Mouse (Mus musculus) forebrain, embryonic 13.5 days (tissue): ENCODE results near the gene Stox1. TPM values are rescaled to one million over a fixed set of nuclear protein-coding genes. Genes with fewer than 3 reads are reported as not detected.
"Not testable (repeated sequence)": the region's sequence is repeated elsewhere in the genome, so short reads cannot be mapped to it uniquely, and the experiment has no call there.

Experiments
- ATAC-seq: fragments of 200-750 bp; cut with Nextera tagmentation; 2 replicates; pipeline ENCODE4 v1.8.0; 2017
- H3K27ac ChIP-seq: fragments of 300-500 bp; sonication (generic); 2 replicates; pipeline ENCODE4 v1.5.1; 2015; ENCODE audit warnings: inconsistent platforms, mild to moderate bottlenecking, moderate library complexity
- H3K27me3 ChIP-seq: fragments of 300-500 bp; sonication (generic); 2 replicates; pipeline ENCODE4 v1.6.1; 2015; ENCODE audit warnings: mild to moderate bottlenecking, inconsistent platforms
- H3K36me3 ChIP-seq: fragments of 300-500 bp; sonication (generic); 2 replicates; pipeline ENCODE4 v1.6.1; 2015; ENCODE audit warnings: mild to moderate bottlenecking, inconsistent platforms; ENCODE audit not compliant: poor library complexity, severe bottlenecking
- H3K4me1 ChIP-seq: fragments of 300-500 bp; sonication (generic); 2 replicates; pipeline ENCODE4 v1.6.1; 2015; ENCODE audit warnings: inconsistent platforms
- H3K4me2 ChIP-seq: fragments of 300-500 bp; sonication (generic); 2 replicates; pipeline ENCODE4 v1.6.1; 2015; ENCODE audit warnings: inconsistent platforms, mild to moderate bottlenecking, moderate library complexity
- H3K4me3 ChIP-seq: fragments of 300-500 bp; sonication (generic); 2 replicates; pipeline ENCODE4 v1.5.1; 2015; ENCODE audit warnings: mild to moderate bottlenecking, inconsistent platforms
- H3K9ac ChIP-seq: fragments of 300-500 bp; sonication (generic); 2 replicates; pipeline ENCODE4 v1.6.1; 2015; ENCODE audit warnings: mild to moderate bottlenecking, inconsistent platforms
- H3K9me3 ChIP-seq: fragments of 300-500 bp; sonication (generic); replicated peaks from 2 replicates; pipeline ENCODE4 v1.6.1; 2016; ENCODE audit warnings: inconsistent platforms
- WGBS: fragments of 180-500 bp; shearing (Covaris S2); methylation state at CpG from one replicate; pipeline ENCODE4 v1.1.7; 2015; 5-methylcytosine and 5-hydroxymethylcytosine counted together
- polyA plus RNA-seq: library from polyadenylated mRNA; unstranded; fragments of >200 nt; fragmentation: Nextera tagmentation; extraction: Ambion mirVana; gene quantifications from 2 replicates; pipeline ENCODE4 v1.2.1, GENCODE M21; 2015

Gene Stox1
- 2.5 and 3.2 TPM in 2 replicates for polyA plus RNA-seq

DNA sequence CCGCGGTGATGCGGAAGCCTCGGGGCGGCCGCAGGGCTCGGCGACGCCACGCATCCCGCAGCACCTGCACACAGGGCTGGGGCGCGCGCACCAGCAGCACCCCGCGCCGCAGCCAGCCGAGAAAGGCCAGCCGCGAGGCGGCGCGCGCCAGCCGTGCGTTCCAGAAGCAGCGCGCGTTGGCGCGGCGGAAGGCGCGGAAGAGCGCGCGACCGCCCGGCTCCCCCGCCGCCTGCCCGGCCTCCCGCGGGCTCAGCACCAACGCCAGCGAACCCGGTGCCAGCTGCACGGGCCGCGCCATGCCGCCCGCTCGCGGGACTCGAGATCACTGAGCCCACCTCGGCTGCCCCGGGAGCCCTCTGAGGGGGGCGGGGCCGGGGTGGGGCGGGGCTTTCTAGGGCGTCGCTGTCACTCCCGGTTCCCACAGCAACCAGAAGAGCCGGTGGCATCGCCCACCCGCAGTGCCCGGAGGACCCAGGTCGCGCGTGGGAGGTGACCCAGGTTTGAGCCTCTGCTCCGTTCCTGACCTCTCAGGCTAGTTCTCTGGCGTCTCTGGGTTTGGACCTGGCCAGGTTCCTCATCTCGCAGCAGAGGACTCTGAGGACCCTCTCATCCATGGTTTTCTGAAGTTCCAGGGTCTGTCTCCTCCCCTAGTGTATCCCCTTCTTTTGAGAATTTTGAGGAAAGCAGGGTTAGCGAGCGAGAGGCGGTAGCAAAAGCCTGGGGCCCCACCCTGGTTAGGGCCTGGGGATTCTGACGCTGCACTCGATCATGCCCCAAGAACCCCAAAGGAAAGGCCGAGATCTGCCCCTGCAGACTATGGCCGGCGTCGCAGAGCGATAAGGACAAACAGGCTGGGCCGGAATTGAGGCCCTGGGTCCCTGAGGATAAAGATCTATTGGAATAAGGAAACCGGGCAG, at the start of gene Stox1:
Stox1 (minus strand) TSS at position 358 of the 917 bp plus-strand sequence.
- Histone ChIP-seq H3K9ac (peak within 1 kb of the TSS; percentile 67), H3K9me3 (no peaks in the 10 kb centered on the region), H3K27ac (0 out of 2 replicates have a peak within 1 kb of the TSS, but pooled peaks have one; percentile 19), H3K4me3 (peak within 1 kb of the TSS; percentile 79), H3K27me3 (peaks cover 13% of the 10 kb centered on the region; the same call in 1 of the 2 replicates), H3K4me2 (peak within 1 kb of the TSS; percentile 91), H3K36me3 (no peaks in the 10 kb centered on the region), H3K4me1 (peaks cover 11% of the 10 kb centered on the region)
- ATAC-seq: peak; percentile 94
- 2% methylated on average over 68 of the region's 85 CpGs for WGBS

DNA sequence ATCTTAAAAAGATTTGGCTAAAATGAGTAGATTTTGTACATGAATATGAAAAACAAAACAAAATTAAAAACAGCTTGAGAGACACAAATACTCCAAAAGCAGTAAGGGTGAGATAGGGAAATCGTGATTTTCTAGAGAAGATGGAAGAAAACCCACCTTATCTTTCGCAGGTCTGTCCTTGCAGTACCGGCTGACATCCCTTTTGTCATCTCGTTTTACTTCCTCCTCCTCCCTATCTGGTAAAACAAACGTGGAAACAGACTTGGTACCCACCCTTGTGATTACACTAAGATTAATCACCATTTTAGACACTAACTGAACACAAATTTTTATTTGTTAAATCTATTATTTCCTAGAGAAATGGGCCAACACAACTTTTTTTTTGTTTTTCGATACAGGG, 24.9 kb upstream of the Stox1 start:
- H3K9me3 ChIP-seq: no peaks in the 10 kb centered on the region
- WGBS: 94% methylated on average over 6 of the region's 6 CpGs
- no peaks in the 10 kb centered on the region for H3K27me3 ChIP-seq
- no peak overlapping the region for H3K4me2 ChIP-seq
- no peak overlapping the region for H3K4me3 ChIP-seq
- no peaks in the 10 kb centered on the region for H3K4me1 ChIP-seq
- H3K27ac ChIP-seq: no peak overlapping the region
- H3K9ac ChIP-seq: no peak overlapping the region
- no peak for ATAC-seq
- peaks cover 96% of the 10 kb centered on the region for H3K36me3 ChIP-seq

DNA sequence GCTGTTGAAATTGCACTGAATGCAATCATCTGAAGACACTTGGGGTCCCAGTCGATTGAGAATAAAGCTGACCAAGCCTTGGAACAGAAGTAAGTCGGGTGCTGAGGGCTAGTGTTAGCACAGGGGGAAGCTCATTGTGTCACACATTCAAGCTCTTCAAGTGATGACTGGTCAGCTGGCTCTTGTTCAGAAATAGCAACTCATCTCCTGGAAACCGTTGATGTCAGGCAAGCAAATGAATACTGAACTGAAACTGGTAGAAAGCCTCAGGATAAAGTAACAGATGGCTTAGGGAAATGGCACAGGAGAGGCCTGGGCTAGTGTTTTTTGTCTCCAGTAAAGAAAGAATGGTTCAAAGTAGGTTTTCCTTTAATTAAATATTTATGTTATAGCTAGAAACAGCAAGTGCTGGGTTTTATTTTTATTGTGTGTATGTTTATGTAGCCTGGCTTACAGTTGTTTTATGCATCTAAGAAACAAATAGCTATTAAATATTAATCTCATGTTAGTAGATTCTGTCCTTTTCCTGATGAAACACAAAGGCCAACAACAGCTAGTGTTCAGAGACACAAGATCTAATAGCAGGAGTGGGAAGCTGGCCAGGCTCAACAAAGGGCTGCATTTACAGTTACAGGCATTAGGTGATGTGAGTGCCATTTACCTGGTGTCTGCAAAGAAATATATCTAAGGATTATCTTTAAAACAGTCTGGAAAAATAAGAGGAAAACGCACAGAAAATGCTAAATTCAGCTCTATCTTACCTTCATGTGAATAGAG, 14.2 kb upstream of the Stox1 start:
- H3K4me1 ChIP-seq: no peaks in the 10 kb centered on the region
- H3K9ac ChIP-seq: no peak overlapping the region
- no peak overlapping the region for H3K4me3 ChIP-seq
- peaks cover 44% of the 10 kb centered on the region for H3K36me3 ChIP-seq
- ATAC-seq: peak; percentile 79
- H3K27ac ChIP-seq: peak overlapping the region; percentile 69
- WGBS: 58% methylated on average over 4 of the region's 4 CpGs
- H3K9me3 ChIP-seq: no peaks in the 10 kb centered on the region
- no peak overlapping the region for H3K4me2 ChIP-seq
- no peaks in the 10 kb centered on the region for H3K27me3 ChIP-seq

DNA sequence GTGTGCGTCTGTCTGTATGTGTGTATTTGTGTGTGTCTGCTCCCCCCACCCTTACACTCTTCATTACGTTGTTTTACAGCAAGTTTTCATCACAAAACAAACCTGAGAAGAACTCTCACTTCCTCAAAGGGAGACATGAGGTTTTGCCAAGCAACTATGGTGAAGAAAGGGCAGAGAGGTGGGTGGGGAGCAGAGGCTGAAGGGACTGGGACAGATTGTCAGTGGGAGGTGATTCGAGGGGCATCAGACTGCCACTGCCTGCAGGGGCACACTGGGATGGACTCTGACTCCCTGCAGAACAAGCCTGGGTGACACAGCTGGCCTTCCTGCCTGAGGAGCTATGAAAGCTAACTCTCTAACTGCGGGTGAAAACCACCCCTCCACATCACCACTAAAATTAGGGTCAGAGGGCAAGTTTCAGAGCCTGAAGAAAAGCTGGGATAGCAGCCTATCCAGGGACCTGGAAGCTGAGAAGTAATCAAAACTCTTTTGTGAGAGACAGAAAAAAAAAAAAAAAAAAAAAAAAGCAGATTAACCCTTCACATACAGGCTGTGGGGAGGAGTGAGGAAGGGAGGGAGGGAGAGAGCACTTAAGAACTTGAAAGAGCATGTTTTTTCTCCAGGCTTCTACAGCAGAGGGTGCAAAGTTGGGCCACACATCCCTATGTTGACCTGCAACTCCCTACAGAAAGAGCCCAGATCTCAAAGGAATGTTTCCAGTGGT, 11.2 kb upstream of the Stox1 start:
- ATAC-seq: no peak
- Histone ChIP-seq H3K36me3 (peaks cover 23% of the 10 kb centered on the region), H3K9ac (no peak overlapping the region), H3K27me3 (no peaks in the 10 kb centered on the region), H3K4me1 (no peaks in the 10 kb centered on the region), H3K9me3 (no peaks in the 10 kb centered on the region), H3K4me3 (no peak overlapping the region), H3K4me2 (no peak overlapping the region), H3K27ac (no peak overlapping the region)
- WGBS: 41% methylated on average over 4 of the region's 4 CpGs

DNA sequence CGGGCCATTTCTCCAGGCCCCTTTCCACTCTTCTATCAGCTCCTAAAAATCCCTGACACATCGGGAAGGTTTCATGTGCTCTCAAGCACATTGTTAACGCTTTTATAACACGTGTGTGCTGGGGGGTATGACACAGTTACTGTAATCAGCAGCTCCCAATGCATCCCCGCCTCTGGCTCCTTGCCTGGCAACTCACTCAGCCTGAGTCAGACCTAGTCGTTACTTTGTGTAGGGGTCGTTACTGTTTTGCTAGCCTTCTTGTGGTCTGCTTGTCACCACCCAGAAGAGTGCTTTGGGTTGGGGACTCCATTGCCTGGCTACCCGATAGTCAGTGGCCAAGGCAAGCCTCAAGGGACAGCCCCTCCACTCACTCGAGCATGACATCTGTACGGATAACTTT, 4.9 kb upstream of the Stox1 start:
- Histone ChIP-seq H3K9ac (no peak overlapping the region), H3K27me3 (0 out of 2 replicates have a peak, but pooled peaks cover 3% of the 10 kb centered on the region), H3K4me3 (no peak overlapping the region), H3K9me3 (no peaks in the 10 kb centered on the region), H3K4me1 (peaks cover 6% of the 10 kb centered on the region), H3K36me3 (no peaks in the 10 kb centered on the region), H3K4me2 (no peak overlapping the region), H3K27ac (no peak overlapping the region)
- WGBS: 70% methylated on average over 10 of the region's 10 CpGs
- ATAC-seq: no peak

DNA sequence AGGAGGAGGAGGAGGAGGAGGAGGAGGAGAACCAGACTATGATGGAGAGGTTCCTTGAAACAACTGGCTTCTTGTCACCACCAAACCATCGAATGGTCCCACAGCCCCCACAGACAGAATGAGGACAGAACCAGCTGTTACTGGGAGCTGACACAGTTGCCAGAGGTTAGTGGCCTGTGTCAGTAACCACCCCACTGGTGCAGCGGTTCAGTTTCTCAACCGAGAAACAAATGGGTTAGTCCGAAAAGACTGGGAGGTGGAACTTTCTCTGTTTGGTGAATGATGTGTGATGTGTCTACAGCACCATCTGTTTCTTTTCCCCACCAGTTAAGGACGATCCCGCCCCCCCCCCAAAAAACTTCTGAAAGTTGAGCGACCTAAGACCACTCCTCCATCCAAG, 992 bp downstream of the Stox1 start:
- Histone ChIP-seq H3K4me2 (peak overlapping the region; percentile 91), H3K27me3 (peaks cover 13% of the 10 kb centered on the region; the same call in 1 of the 2 replicates), H3K4me1 (peaks cover 11% of the 10 kb centered on the region), H3K9me3 (no peaks in the 10 kb centered on the region), H3K27ac (no peak overlapping the region), H3K36me3 (no peaks in the 10 kb centered on the region), H3K4me3 (no peak overlapping the region), H3K9ac (no peak overlapping the region)
- 31% methylated on average over 7 of the region's 7 CpGs for WGBS
- no peak for ATAC-seq

DNA sequence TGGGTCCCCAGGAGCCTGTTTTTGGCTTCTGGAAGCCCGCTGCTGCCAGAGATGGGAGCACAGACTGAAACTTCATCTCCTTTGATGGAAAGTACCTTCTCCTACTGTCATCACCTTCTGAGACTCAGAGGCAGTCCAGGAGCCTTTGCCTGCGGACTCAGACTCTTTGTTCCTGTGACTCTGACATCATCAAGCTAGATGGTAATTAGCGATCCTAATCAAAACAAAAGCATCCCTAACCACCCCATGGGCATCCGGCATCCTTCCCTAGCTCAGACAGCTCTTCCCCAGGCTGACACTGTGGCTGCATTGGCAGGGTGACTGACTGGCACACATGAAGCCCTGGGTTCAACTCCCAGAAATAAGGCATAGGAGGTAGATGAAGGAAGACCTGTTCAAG, 3.2 kb downstream of the Stox1 start:
- no peak overlapping the region for H3K9ac ChIP-seq
- no peak for ATAC-seq
- H3K27ac ChIP-seq: no peak overlapping the region
- H3K4me1 ChIP-seq: peaks cover 11% of the 10 kb centered on the region
- H3K27me3 ChIP-seq: peaks cover 13% of the 10 kb centered on the region; the same call in 1 of the 2 replicates
- no peak overlapping the region for H3K4me2 ChIP-seq
- no peaks in the 10 kb centered on the region for H3K9me3 ChIP-seq
- no peak overlapping the region for H3K4me3 ChIP-seq
- WGBS: 17% methylated on average over 4 of the region's 4 CpGs
- no peaks in the 10 kb centered on the region for H3K36me3 ChIP-seq

DNA sequence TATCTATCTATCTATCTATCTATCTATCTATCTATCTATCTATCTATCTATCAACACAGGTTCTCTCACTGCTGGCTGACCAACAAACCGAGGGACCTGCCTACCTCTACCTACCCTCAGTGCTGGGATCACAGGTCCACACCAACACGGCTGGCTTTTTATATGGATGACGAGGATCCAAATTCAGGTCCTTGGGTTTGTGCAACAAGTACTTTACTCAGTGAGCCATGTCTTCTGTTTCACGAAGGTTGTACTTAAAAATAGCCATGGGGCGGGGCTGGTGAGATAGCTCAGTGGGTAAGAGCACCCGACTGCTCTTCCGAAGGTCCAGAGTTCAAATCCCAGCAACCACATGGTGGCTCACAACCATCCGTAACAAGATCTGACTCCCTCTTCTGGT, 5.4 kb downstream of the Stox1 start:
- WGBS: 95% methylated on average over 8 of the region's 8 CpGs
- not testable (repeated sequence) for H3K9ac ChIP-seq, H3K9me3 ChIP-seq, ATAC-seq, H3K27me3 ChIP-seq, H3K4me1 ChIP-seq, H3K36me3 ChIP-seq, H3K27ac ChIP-seq, H3K4me2 ChIP-seq, H3K4me3 ChIP-seq

DNA sequence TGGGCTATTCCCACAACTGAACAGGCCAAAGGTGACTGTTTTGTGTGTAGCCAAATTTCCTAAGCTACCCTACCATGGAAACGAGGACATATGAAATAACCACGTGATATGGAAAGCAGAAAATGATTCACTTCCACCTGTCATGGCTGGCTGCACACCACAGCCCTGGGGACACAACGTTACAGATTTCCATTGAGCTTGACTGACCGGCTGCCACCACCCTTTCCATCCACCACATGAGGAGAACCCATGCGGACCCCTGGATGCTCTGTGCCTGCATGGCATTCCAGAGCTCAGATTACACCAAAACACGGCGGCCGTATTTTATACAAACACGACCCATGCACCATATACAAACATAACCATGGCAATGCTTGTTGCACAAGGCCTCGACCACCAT, 12.5 kb downstream of the Stox1 start:
- H3K27me3 ChIP-seq: no peaks in the 10 kb centered on the region
- ATAC-seq: no peak
- WGBS: 87% methylated on average over 10 of the region's 10 CpGs
- H3K4me1 ChIP-seq: no peaks in the 10 kb centered on the region
- no peak overlapping the region for H3K27ac ChIP-seq
- H3K9me3 ChIP-seq: no peaks in the 10 kb centered on the region
- no peak overlapping the region for H3K4me3 ChIP-seq
- H3K4me2 ChIP-seq: no peak overlapping the region
- H3K36me3 ChIP-seq: no peaks in the 10 kb centered on the region
- no peak overlapping the region for H3K9ac ChIP-seq

DNA sequence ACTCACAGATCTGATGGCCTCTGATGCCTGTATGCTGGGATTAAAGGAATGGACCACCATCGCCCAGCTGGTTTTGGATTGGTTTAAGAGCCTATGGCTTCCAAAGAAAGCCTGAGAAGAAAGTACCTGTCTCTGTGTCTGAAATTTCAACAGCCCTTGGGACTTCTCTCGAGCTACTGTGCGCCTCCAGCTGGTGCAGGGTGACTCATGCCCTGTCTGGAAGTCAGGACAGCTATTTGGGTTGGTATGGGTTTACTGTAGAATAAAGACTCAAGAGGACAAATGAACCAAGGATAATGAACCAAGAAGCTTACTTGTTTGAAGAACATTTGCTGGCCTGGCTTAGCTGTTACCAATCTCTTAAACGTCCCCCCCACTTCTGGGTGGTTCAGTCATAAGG, 22.3 kb downstream of the Stox1 start:
- Histone ChIP-seq H3K27ac (no peak overlapping the region), H3K4me3 (no peak overlapping the region), H3K9me3 (no peaks in the 10 kb centered on the region), H3K27me3 (no peaks in the 10 kb centered on the region), H3K36me3 (no peaks in the 10 kb centered on the region), H3K9ac (no peak overlapping the region), H3K4me1 (no peaks in the 10 kb centered on the region), H3K4me2 (no peak overlapping the region)
- WGBS: 83% methylated on average over 4 of the region's 4 CpGs
- ATAC-seq: no peak

DNA sequence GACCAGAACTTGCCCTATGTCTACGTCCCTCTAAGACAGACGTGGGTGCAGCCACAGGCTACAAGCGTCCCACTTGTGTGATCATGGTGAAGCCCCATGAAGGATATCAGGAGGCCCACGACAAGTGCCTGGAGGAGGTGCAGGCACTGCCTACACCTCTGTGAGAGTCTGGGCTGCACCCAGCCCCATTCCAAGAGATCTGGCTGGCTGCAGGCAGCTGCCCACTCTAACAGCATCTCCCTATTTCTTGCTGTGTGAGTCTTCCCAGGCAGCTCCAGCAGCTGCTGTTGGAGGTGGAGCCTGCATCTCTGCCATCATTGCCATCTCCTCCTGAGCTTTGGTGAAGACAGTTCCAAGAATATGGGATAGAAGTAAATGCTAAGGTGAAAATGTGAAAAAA, 23.5 kb downstream of the Stox1 start:
- no peak overlapping the region for H3K4me2 ChIP-seq
- no peak overlapping the region for H3K9ac ChIP-seq
- no peaks in the 10 kb centered on the region for H3K36me3 ChIP-seq
- H3K4me3 ChIP-seq: no peak overlapping the region
- no peak overlapping the region for H3K27ac ChIP-seq
- H3K9me3 ChIP-seq: no peaks in the 10 kb centered on the region
- ATAC-seq: no peak
- H3K4me1 ChIP-seq: no peaks in the 10 kb centered on the region
- WGBS: 92% methylated on average over 4 of the region's 4 CpGs
- H3K27me3 ChIP-seq: no peaks in the 10 kb centered on the region

DNA sequence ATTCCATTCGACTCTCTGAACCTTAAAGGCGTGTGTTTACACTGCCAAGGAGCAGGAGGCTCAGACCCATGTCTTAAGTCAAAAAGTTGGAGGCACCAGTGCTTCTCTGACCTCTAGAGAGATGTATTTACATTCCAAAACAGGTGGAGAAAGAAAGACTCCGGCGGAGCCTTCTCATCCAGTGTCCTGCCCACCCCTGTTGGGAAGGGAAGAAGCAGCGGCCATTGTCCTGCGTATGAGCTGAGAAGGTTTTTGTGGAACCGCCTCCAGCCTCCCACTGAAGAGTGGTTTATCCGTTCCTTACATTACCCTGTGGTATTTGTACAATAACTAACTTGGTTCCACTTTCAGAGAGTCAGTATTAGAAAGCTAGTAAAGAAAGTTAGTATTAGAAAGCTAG, 33.2 kb downstream of the Stox1 start:
- no peak for ATAC-seq
- no peak overlapping the region for H3K9ac ChIP-seq
- no peaks in the 10 kb centered on the region for H3K36me3 ChIP-seq
- no peak overlapping the region for H3K4me2 ChIP-seq
- no peak overlapping the region for H3K4me3 ChIP-seq
- whole genome bisulfite sequencing: 68% methylated on average over 8 of the region's 8 CpGs
- H3K27ac ChIP-seq: no peak overlapping the region
- H3K9me3 ChIP-seq: no peaks in the 10 kb centered on the region
- H3K4me1 ChIP-seq: peaks cover 5% of the 10 kb centered on the region
- peaks cover 9% of the 10 kb centered on the region for H3K27me3 ChIP-seq
